Comparison of ENCODE assay signal across 18 mouse cellular contexts in the genomic region with DNA sequence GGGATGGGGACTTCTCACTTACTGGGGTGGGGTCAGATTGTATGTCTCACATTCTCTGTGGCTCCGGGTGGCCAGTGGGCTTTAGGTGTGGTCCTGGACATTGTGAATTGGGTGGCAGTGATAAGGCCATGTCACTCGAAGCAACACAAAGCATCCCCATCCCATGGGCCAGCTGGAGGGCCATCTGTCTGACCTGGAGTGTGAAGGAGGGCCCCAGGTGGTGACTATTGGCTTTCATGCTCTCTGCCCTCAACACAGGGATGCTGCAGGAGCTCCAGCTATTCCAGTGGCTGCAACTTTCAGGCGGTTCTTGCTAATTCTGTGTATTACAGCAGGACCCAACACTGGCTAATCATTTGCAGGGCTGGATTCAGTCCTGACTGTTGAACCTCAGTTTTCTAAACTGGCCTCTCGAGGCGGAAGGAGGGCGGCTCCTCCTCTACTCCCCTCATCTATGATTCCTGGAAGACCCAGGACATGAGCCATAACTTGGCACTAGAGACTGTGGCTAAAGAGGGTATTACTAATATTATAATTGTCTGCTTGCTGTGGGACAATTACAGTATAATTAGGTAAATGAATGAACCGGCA.
DNase-seq lines count a peak whose midpoint lies in the region; ATAC-seq lines count a peak whose summit lies in the region.
"Had no signal": no experiment of that assay in that cellular context is flagged by ENCODE, and none has a peak within 500 bp of the region (broad histone marks: within the 10 kb centered on the region; RNA-seq: fewer than 3 reads in every experiment).

No protein-coding gene starts in this region.

- H3K27me3 ChIP-seq in kidney, embryonic 14.5 days (ENCODE audit: control insufficient read depth, insufficient read depth, low read length), result no peaks in the 10 kb centered on the region
- H3K27me3 ChIP-seq: embryonic facial prominence, embryonic 12.5 days; midbrain, embryonic 12.5 days had no signal

- no peaks in the 10 kb centered on the region for H3K36me3 ChIP-seq in kidney, embryonic 14.5 days (ENCODE audit: control insufficient read depth, insufficient read depth, low read length)
- H3K36me3 ChIP-seq: embryonic facial prominence, embryonic 12.5 days; heart, embryonic 10.5 days; midbrain, embryonic 12.5 days had no signal

- H3K4me1 ChIP-seq in kidney, embryonic 14.5 days (ENCODE audit: control insufficient read depth, insufficient read depth, low read length), result 0 out of 2 replicates have a peak, but pooled peaks cover 6% of the 10 kb centered on the region
- H3K4me1 ChIP-seq: embryonic facial prominence, embryonic 12.5 days; heart, embryonic 10.5 days had no signal

- no peaks in the 10 kb centered on the region for H3K9me3 ChIP-seq in kidney, embryonic 14.5 days (ENCODE audit: control insufficient read depth, low read length)
- H3K9me3 ChIP-seq: embryonic facial prominence, embryonic 12.5 days; heart, embryonic 10.5 days; midbrain, embryonic 12.5 days had no signal

- no peak for ATAC-seq in cerebellum, adult (ENCODE audit: insufficient number of reproducible peaks, low FRiP score, low TSS enrichment)
- ATAC-seq in kidney, embryonic 14.5 days (ENCODE audit: low FRiP score, low TSS enrichment), result no peak

- H3K9ac ChIP-seq in kidney, embryonic 14.5 days (ENCODE audit: low read depth, low read length), result no peak overlapping the region
- H3K9ac ChIP-seq: embryonic facial prominence, embryonic 12.5 days; lung, embryonic 14.5 days; midbrain, embryonic 12.5 days had no signal

- H3K4me3 ChIP-seq in kidney, embryonic 14.5 days (ENCODE audit: low read length), result no peak overlapping the region
- H3K4me3 ChIP-seq: embryonic facial prominence, embryonic 12.5 days; heart, embryonic 10.5 days; midbrain, embryonic 12.5 days had no signal

- H3K4me2 ChIP-seq in kidney, embryonic 14.5 days (replicated peaks; ENCODE audit: low read depth, low read length), result no peak overlapping the region
- H3K4me2 ChIP-seq: embryonic facial prominence, embryonic 12.5 days; liver, embryonic 11.5 days; lung, embryonic 14.5 days; midbrain, embryonic 12.5 days had no signal

- WGBS in kidney, embryonic 14.5 days, result 61% methylated on average over 7 of the region's 7 CpGs

- no peak overlapping the region for H3K27ac ChIP-seq in kidney, embryonic 14.5 days (ENCODE audit: low read depth, low read length)
- H3K27ac ChIP-seq: embryonic facial prominence, embryonic 12.5 days; heart, embryonic 10.5 days; macrophage; midbrain, embryonic 12.5 days had no signal

- DNase-seq in cerebellum, postnatal 14 days, result peak; percentile 31 to 32
- DNase-seq in kidney, adult 11 months, result peak; percentile 11
- peak; percentile 25 to 37 for DNase-seq in cerebellum, postnatal 36 days
- peak; percentile 20 to 28 for DNase-seq in kidney, postnatal 4 days
- no peak for DNase-seq in thymus, postnatal 4 days
- no peak for DNase-seq in layer of hippocampus, adult 8-10 months (ENCODE audit: low spot score in 2 of 2)
- DNase-seq: adrenal gland, postnatal 10 days; gastrocnemius, postnatal 10 days; heart, postnatal 10 days; layer of hippocampus, postnatal 36 days; lung, embryonic 14.5 days had no signal

Comparison
In these comparisons a context has a peak if more than half of its experiments do, and no peak if none do; other contexts are left out.
1. DNase-seq: peak in cerebellum, postnatal 14 days (2 of 2), kidney, adult 11 months (single experiment), cerebellum, postnatal 36 days (2 of 2) and kidney, postnatal 4 days (2 of 2); none in thymus, postnatal 4 days (single experiment) and layer of hippocampus, adult 8-10 months (0 of 2).